Mouse (Mus musculus): Measurements from ENCODE around the gene Lax1. TPM values are rescaled to one million over a fixed set of nuclear protein-coding genes. Genes with fewer than 3 reads are reported as not detected.

Gene Lax1
- not detected in 2 replicates for polyA plus RNA-seq (2015; fragmentation: Nextera tagmentation; extraction: Ambion mirVana)

GRCm38 (mm10) chr1:133689897-133690296 is at the start of gene Lax1:
Lax1 (minus strand) TSS chr1:133690108.
- H3K4me3 ChIP-seq, result no peak within 1 kb of the TSS
- no peaks in the 10 kb centered on the region for H3K27me3 ChIP-seq
- no peaks in the 10 kb centered on the region for H3K36me3 ChIP-seq
- no peak within 1 kb of the TSS for H3K27ac ChIP-seq (replicated peaks)
- H3K4me2 ChIP-seq (replicated peaks), result no peak within 1 kb of the TSS
- no peaks in the 10 kb centered on the region for H3K9me3 ChIP-seq
- 54% methylated on average over 6 of the region's 6 CpGs for WGBS
- H3K4me1 ChIP-seq, result no peaks in the 10 kb centered on the region
- ATAC-seq (replicated peaks), result no peak
- H3K9ac ChIP-seq (replicated peaks), result no peak within 1 kb of the TSS

DNA sequence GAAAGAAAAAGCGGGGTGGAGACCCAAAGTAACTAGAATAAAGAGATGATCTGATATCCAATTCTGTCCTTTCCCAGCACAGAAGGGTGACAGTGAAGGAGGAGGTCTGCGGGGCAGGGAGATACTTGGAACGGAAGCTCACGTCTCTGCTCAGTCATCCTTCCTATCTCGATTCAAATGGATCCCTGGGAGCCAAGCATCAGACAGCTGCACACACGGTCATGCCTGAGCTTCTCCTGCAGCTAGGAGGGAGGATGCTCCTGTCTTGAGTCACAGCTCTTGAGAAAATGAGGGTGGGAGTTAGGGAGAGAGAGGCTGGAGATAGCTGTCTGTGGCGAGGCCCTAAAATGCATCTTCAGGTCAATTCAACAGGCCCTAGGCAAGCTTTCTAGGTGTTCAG is 46.8 kb upstream of the Lax1 start:
- Histone ChIP-seq H3K4me3 (no peak overlapping the region), H3K4me2 (replicated peaks) (no peak overlapping the region), H3K9ac (replicated peaks) (0 out of 2 replicates have a peak overlapping the region, but pooled peaks have one; percentile 87), H3K27me3 (no peaks in the 10 kb centered on the region), H3K9me3 (no peaks in the 10 kb centered on the region), H3K36me3 (no peaks in the 10 kb centered on the region), H3K27ac (replicated peaks) (no peak overlapping the region), H3K4me1 (peaks cover 24% of the 10 kb centered on the region)
- 76% methylated on average over 7 of the region's 7 CpGs for WGBS
- ATAC-seq (replicated peaks), result peak; percentile 30; the same call in 1 of the 2 replicates

DNA sequence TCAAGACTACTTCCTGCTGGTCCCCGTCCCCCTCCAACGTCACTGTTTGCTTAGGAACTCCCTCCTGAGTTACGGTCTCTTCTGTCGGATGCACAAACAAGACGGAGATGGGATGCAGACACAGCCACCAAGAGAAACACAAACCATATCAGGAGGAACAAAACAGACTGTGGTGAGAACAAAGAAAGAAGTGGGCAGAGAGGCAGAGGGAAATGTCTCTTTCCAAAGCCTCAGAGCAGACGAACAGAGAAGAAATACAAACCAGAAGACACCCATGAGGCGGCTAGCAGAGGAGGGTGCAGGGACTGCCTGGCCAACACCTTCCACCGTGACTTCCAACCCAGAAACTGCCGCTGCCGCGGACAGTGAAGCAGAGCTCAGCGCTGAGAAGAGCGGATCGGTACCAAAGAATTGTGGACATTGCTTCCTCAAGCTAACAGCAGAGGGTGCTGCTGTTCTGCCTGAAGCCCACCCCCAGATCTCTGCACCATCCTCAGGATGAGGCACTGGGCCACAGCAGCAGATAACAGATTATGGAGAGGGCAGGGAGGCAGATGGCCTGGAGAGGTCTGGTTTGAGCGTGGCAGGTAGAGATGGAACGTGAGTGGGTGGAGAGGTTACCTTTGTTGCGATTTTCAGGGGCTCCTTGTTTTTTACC is 46.2 kb upstream of the Lax1 start:
- H3K4me1 ChIP-seq, result peaks cover 20% of the 10 kb centered on the region
- no peaks in the 10 kb centered on the region for H3K27me3 ChIP-seq
- peak overlapping the region; percentile 87 for H3K9ac ChIP-seq (replicated peaks)
- H3K27ac ChIP-seq (replicated peaks), result 0 out of 2 replicates have a peak overlapping the region, but pooled peaks have one; percentile 38
- H3K4me3 ChIP-seq, result peak overlapping the region; percentile 57
- ATAC-seq (replicated peaks), result peak; percentile 93
- H3K9me3 ChIP-seq, result no peaks in the 10 kb centered on the region
- H3K4me2 ChIP-seq (replicated peaks), result peak overlapping the region; percentile 58
- H3K36me3 ChIP-seq, result no peaks in the 10 kb centered on the region
- WGBS, result 16% methylated on average over 17 of the region's 17 CpGs

DNA sequence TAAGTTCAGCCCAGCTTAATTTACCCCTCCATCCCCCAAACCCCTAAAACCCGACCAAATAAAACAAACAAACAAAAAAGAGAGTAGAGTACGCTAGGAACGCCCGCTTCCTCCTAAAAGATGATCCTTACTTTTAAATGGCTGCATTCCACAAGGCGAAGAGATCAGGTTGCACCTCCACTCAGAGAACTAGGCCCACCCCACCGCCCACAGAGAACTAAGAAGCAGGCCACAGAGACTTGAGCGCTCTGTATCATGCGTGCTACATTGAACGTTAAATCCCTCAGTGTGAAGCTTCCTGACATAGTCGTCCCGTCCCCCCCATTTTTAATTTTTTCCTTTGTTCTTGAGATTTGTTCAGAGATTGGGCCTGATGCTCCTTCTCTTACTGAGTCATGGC is 42.9 kb upstream of the Lax1 start:
- Histone ChIP-seq H3K4me3 (no peak overlapping the region), H3K9ac (replicated peaks) (no peak overlapping the region), H3K27me3 (no peaks in the 10 kb centered on the region), H3K9me3 (no peaks in the 10 kb centered on the region), H3K4me1 (peaks cover 19% of the 10 kb centered on the region), H3K36me3 (peaks cover 9% of the 10 kb centered on the region), H3K4me2 (replicated peaks) (no peak overlapping the region), H3K27ac (replicated peaks) (no peak overlapping the region)
- ATAC-seq (replicated peaks), result no peak
- 71% methylated on average over 11 of the region's 11 CpGs for WGBS

DNA sequence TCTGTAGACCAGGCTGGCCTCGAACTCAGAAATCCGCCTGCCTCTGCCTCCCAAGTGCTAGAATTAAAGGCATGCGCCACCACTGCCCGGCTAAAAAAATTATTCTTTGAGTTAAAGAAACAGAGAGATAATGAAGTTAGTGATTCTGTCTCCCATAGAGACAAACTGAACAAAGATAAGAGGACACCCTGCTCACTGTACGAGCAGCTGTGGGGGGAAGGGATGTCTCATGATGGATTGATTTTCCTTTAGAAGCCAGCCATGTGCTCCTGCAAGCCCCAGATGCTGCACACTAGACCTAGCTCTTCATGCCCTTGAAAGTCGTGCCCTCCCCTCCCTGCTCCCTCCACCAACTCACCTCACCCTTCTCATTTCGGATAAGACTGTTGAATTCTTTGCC is 38.4 kb upstream of the Lax1 start:
- WGBS, result 84% methylated on average over 7 of the region's 7 CpGs
- Histone ChIP-seq H3K4me3 (no peak overlapping the region), H3K36me3 (peaks cover 13% of the 10 kb centered on the region), H3K27ac (replicated peaks) (no peak overlapping the region), H3K9me3 (no peaks in the 10 kb centered on the region), H3K4me2 (replicated peaks) (no peak overlapping the region), H3K9ac (replicated peaks) (no peak overlapping the region), H3K27me3 (no peaks in the 10 kb centered on the region), H3K4me1 (no peaks in the 10 kb centered on the region)
- no peak for ATAC-seq (replicated peaks)

- Histone ChIP-seq H3K36me3 (peaks cover 9% of the 10 kb centered on the region; the same call in 1 of the 2 replicates), H3K9ac (replicated peaks) (no peak overlapping the region), H3K4me1 (no peaks in the 10 kb centered on the region), H3K27ac (replicated peaks) (no peak overlapping the region), H3K4me3 (no peak overlapping the region), H3K27me3 (no peaks in the 10 kb centered on the region), H3K9me3 (no peaks in the 10 kb centered on the region), H3K4me2 (replicated peaks) (no peak overlapping the region)
- no peak for ATAC-seq (replicated peaks)
- WGBS, result 85% methylated on average over 7 of the region's 7 CpGs
These were observed 30.4 kb upstream of the Lax1 start for GRCm38 (mm10) chr1:133720342-133720741.

GRCm38 (mm10) chr1:133718786-133719185 is 28.9 kb upstream of the Lax1 start:
- H3K27me3 ChIP-seq, result no peaks in the 10 kb centered on the region
- H3K36me3 ChIP-seq, result peaks cover 9% of the 10 kb centered on the region; the same call in 1 of the 2 replicates
- no peak overlapping the region for H3K4me2 ChIP-seq (replicated peaks)
- no peaks in the 10 kb centered on the region for H3K4me1 ChIP-seq
- no peak for ATAC-seq (replicated peaks)
- WGBS, result 90% methylated on average over 8 of the region's 8 CpGs
- H3K27ac ChIP-seq (replicated peaks), result no peak overlapping the region
- H3K9me3 ChIP-seq, result no peaks in the 10 kb centered on the region
- no peak overlapping the region for H3K4me3 ChIP-seq
- no peak overlapping the region for H3K9ac ChIP-seq (replicated peaks)

DNA sequence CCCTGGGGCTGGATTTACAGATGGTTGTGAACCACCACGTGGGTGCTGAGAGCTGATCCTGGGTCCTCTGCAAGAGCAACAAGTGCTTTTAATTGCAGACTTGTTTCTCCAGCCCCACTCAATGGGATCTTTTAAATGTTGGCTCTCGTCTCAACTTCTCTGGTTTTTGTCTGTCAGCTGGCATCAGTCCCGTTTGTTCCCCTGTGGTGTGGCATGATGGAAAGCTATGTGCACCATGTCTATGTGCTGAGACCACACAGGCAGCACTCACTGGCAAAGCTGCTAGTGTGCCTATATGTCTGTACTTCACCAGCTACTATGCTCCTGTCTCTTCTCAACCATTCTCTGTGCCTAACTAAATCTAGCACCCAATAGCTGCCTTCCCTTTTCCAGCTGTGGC is 28.4 kb upstream of the Lax1 start:
- Histone ChIP-seq H3K9me3 (no peaks in the 10 kb centered on the region), H3K4me1 (0 out of 2 replicates have a peak, but pooled peaks cover 1% of the 10 kb centered on the region), H3K4me3 (no peak overlapping the region), H3K36me3 (peaks cover 9% of the 10 kb centered on the region; the same call in 1 of the 2 replicates), H3K27me3 (no peaks in the 10 kb centered on the region), H3K4me2 (replicated peaks) (no peak overlapping the region), H3K27ac (replicated peaks) (no peak overlapping the region), H3K9ac (replicated peaks) (no peak overlapping the region)
- ATAC-seq (replicated peaks), result no peak
- WGBS, result 60% methylated on average over 3 of the region's 3 CpGs

- 0 out of 2 replicates have a peak, but pooled peaks cover 8% of the 10 kb centered on the region for H3K4me1 ChIP-seq
- no peak for ATAC-seq (replicated peaks)
- WGBS, result 30% methylated on average over 7 of the region's 7 CpGs
- H3K4me2 ChIP-seq (replicated peaks), result no peak overlapping the region
- H3K9me3 ChIP-seq, result no peaks in the 10 kb centered on the region
- peaks cover 9% of the 10 kb centered on the region; the same call in 1 of the 2 replicates for H3K36me3 ChIP-seq
- no peaks in the 10 kb centered on the region for H3K27me3 ChIP-seq
- no peak overlapping the region for H3K9ac ChIP-seq (replicated peaks)
- H3K27ac ChIP-seq (replicated peaks), result no peak overlapping the region
- H3K4me3 ChIP-seq, result no peak overlapping the region
These were observed 26.6 kb upstream of the Lax1 start for GRCm38 (mm10) chr1:133716464-133716863.

GRCm38 (mm10) chr1:133715191-133715590 is 25.3 kb upstream of the Lax1 start:
- Histone ChIP-seq H3K4me3 (no peak overlapping the region), H3K4me2 (replicated peaks) (no peak overlapping the region), H3K4me1 (0 out of 2 replicates have a peak, but pooled peaks cover 8% of the 10 kb centered on the region), H3K36me3 (peaks cover 9% of the 10 kb centered on the region; the same call in 1 of the 2 replicates), H3K9ac (replicated peaks) (no peak overlapping the region), H3K9me3 (no peaks in the 10 kb centered on the region), H3K27ac (replicated peaks) (no peak overlapping the region), H3K27me3 (no peaks in the 10 kb centered on the region)
- no peak for ATAC-seq (replicated peaks)
- 39% methylated on average over 1 of the region's 1 CpGs for whole genome bisulfite sequencing

- 39% methylated on average over 2 of the region's 2 CpGs for WGBS
- Histone ChIP-seq H3K27me3 (no peaks in the 10 kb centered on the region), H3K27ac (replicated peaks) (no peak overlapping the region), H3K4me2 (replicated peaks) (no peak overlapping the region), H3K36me3 (peaks cover 9% of the 10 kb centered on the region; the same call in 1 of the 2 replicates), H3K9me3 (no peaks in the 10 kb centered on the region), H3K4me3 (no peak overlapping the region), H3K4me1 (0 out of 2 replicates have a peak, but pooled peaks cover 8% of the 10 kb centered on the region), H3K9ac (replicated peaks) (no peak overlapping the region)
- ATAC-seq (replicated peaks), result no peak
These were observed 23.1 kb upstream of the Lax1 start for GRCm38 (mm10) chr1:133713009-133713370.

- Histone ChIP-seq H3K9ac (replicated peaks) (no peak overlapping the region), H3K27ac (replicated peaks) (no peak overlapping the region), H3K27me3 (no peaks in the 10 kb centered on the region), H3K9me3 (no peaks in the 10 kb centered on the region), H3K36me3 (peaks cover 4% of the 10 kb centered on the region; the same call in 1 of the 2 replicates), H3K4me2 (replicated peaks) (no peak overlapping the region), H3K4me3 (no peak overlapping the region), H3K4me1 (0 out of 2 replicates have a peak, but pooled peaks cover 8% of the 10 kb centered on the region)
- WGBS, result 63% methylated on average over 12 of the region's 12 CpGs
- no peak for ATAC-seq (replicated peaks)
These were observed 22.5 kb upstream of the Lax1 start for GRCm38 (mm10) chr1:133712288-133713008.

Measured in forebrain, embryonic 15.5 days (tissue).